Mouse (Mus musculus): Measurements from ENCODE around the gene Ripply1.

GRCm38 (mm10) chrX:139783045-139783422, 881 bp upstream of the Ripply1 start:
- TF ChIP-seq CTCF (IDR thresholded peaks at IDR 0.05; ENCODE audit: low read depth, low read length) (no peak), POLR2A (IDR thresholded peaks at IDR 0.05; ENCODE audit: extremely low read depth, insufficient read depth, low read length) (no peak)
